Mouse (Mus musculus) embryonic facial prominence, embryonic 11.5 days (tissue): ENCODE measurements at regions not wholly inside any gene's neighbourhood (a gene's known extent, or its start where the extent isn't known, plus 50 kb on each side); places are given as distances from the start of the nearest gene placed in this dataset.
A peak's percentile ranks its signal among the peaks of the same experiment; 100 is the strongest.

Experiments used
- ATAC-seq: fragments of 200-750 bp; cut with Nextera tagmentation; replicated peaks from 2 replicates; pipeline ENCODE4 v1.8.0; 2017; ENCODE audit warnings: low read depth; ENCODE audit not compliant: insufficient number of reproducible peaks, low FRiP score, low TSS enrichment
- DNase-seq: peaks from one replicate; pipeline ENCODE4 v3.0.0-alpha.2; 2015; ENCODE audit warnings: low spot score
- H3K27ac ChIP-seq: fragments of 300-500 bp; sonication (generic); replicated peaks from 2 replicates; pipeline ENCODE4 v1.5.1; 2014; ENCODE audit warnings: mild to moderate bottlenecking, low read depth, low read length, control low read depth
- H3K27me3 ChIP-seq: fragments of 300-500 bp; sonication (generic); 2 replicates; pipeline ENCODE4 v1.6.1; 2014; ENCODE audit warnings: mild to moderate bottlenecking, low read length, moderate library complexity, mixed read lengths; ENCODE audit not compliant: control insufficient read depth, insufficient read depth
- H3K36me3 ChIP-seq: fragments of 300-500 bp; sonication (generic); replicated peaks from 2 replicates; pipeline ENCODE4 v1.6.1; 2014; ENCODE audit warnings: low read depth, mild to moderate bottlenecking, low read length, moderate library complexity, mixed read lengths; ENCODE audit not compliant: control insufficient read depth, insufficient read depth
- H3K4me1 ChIP-seq: fragments of 300-500 bp; sonication (generic); 2 replicates; pipeline ENCODE4 v1.6.1; 2014; ENCODE audit warnings: low read length, mixed read lengths; ENCODE audit not compliant: control insufficient read depth, insufficient read depth
- H3K4me2 ChIP-seq: fragments of 300-500 bp; sonication (generic); 2 replicates; pipeline ENCODE4 v1.6.1; 2014; ENCODE audit warnings: low read depth, mild to moderate bottlenecking, control low read depth, low read length, moderate library complexity
- H3K4me3 ChIP-seq: fragments of 300-500 bp; sonication (generic); 2 replicates; pipeline ENCODE4 v1.5.1; 2014; ENCODE audit warnings: low read depth, low read length, control low read depth
- H3K9ac ChIP-seq: fragments of 300-500 bp; sonication (generic); replicated peaks from 2 replicates; pipeline ENCODE4 v1.6.1; 2014; ENCODE audit warnings: mild to moderate bottlenecking, control low read depth, low read length
- H3K9me3 ChIP-seq: fragments of 300-500 bp; sonication (generic); replicated peaks from 2 replicates; pipeline ENCODE4 v1.6.1; 2016; ENCODE audit warnings: mild to moderate bottlenecking, low read length, inconsistent platforms, mixed read lengths; ENCODE audit not compliant: control insufficient read depth
- WGBS: fragments of 180-500 bp; shearing (Covaris S2); extraction: QIAGEN DNeasy Blood & Tissue Kit; methylation state at CpG from one replicate; pipeline ENCODE4 v1.1.7; 2014; 5-methylcytosine and 5-hydroxymethylcytosine counted together

DNA sequence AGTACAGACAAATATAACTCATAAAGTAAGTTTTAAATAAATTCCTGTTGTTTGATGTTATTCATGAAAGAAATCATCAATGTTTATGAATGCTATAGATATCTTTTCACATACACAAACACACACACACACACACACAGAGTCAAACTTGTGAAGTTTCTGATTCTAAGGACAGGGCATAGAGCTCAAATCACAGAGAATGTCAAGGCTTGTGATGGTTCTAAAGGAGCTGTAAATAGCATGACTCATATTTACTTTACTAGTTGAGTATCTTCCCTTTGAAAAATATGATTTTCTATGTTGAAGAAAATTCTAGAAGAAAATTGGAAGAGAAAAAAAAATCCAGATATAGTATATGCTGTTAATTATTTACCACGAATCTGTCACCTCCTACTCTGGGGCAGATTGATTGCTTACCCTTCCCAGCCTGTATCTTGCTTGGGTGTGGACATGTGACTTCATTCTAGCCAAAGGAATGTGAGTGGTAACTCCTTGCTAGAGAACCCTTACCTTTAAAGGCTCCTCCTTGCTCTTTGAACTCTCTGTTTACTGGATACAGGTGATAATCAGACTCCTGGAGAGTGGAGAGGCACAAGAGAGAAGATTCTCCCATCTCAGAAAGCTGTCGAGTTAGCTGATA lies 259.0 kb downstream of the Gpd2 start:
- no peak for ATAC-seq
- H3K27ac ChIP-seq: no peak overlapping the region
- 70% methylated on average over 2 of the region's 2 CpGs for WGBS
- no peak overlapping the region for H3K9ac ChIP-seq
- H3K27me3 ChIP-seq: no peaks in the 10 kb centered on the region
- no peaks in the 10 kb centered on the region for H3K36me3 ChIP-seq
- no peak overlapping the region for H3K4me2 ChIP-seq
- no peak for DNase-seq
- no peaks in the 10 kb centered on the region for H3K9me3 ChIP-seq
- no peaks in the 10 kb centered on the region for H3K4me1 ChIP-seq
- H3K4me3 ChIP-seq: no peak overlapping the region

DNA sequence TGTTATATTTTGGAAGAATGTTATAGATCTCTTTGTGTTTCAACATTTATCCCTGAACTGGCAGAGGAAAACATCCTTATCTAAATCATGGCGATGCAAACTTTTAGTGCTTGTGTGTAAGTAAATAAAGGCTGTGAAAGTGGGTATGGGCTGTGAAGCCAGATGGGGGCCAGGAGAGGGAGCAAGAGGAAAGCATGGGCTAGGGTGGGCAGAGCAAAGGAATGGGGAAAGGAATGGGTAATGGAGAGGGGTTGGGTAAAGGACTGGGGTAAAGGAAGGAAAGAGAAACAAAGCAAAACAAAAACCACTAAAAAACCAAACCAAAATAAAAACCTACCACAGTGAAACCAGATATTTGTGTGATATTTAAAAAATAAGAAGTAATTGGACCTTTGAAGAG lies 260.5 kb downstream of the Gpd2 start:
- no peak for DNase-seq
- Histone ChIP-seq H3K9ac (no peak overlapping the region), H3K4me1 (no peaks in the 10 kb centered on the region), H3K4me3 (no peak overlapping the region), H3K27ac (no peak overlapping the region), H3K27me3 (no peaks in the 10 kb centered on the region), H3K4me2 (no peak overlapping the region), H3K9me3 (no peaks in the 10 kb centered on the region), H3K36me3 (no peaks in the 10 kb centered on the region)
- WGBS: 76% methylated on average over 1 of the region's 1 CpGs
- ATAC-seq: no peak

DNA sequence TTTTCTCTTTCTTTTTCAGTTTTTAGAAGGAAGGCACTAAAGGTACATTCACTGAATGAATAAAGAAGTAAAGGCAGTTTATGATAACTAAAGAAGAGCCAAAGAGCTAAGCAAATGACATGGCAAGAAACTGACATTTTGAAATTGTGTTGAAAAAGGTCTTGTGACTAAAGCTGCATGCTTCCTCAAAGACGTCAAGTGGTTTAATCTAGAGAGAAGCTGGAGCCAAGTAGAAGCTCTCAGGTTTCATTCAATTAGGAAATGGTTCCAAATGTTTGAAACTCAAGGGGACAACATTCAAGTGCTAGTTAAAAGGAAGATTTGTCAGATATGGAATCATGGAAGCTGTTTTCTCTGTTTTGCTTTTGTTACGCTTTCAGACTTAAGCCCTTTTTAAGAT lies 267.2 kb downstream of the Gpd2 start:
- 37% methylated on average over 2 of the region's 2 CpGs for WGBS
- H3K9ac ChIP-seq: no peak overlapping the region
- H3K9me3 ChIP-seq: no peaks in the 10 kb centered on the region
- ATAC-seq: no peak
- H3K27me3 ChIP-seq: no peaks in the 10 kb centered on the region
- H3K4me3 ChIP-seq: no peak overlapping the region
- H3K27ac ChIP-seq: no peak overlapping the region
- H3K4me2 ChIP-seq: no peak overlapping the region
- DNase-seq: peak; percentile 38
- no peaks in the 10 kb centered on the region for H3K4me1 ChIP-seq
- no peaks in the 10 kb centered on the region for H3K36me3 ChIP-seq

- no peak overlapping the region for H3K27ac ChIP-seq
These were observed 285.0 kb downstream of the Gpd2 start for GRCm38 (mm10) chr2:57522465-57522864.

GRCm38 (mm10) chr2:57522983-57523382 lies 285.5 kb downstream of the Gpd2 start:
- no peaks in the 10 kb centered on the region for H3K9me3 ChIP-seq
- no peaks in the 10 kb centered on the region for H3K36me3 ChIP-seq
- H3K4me1 ChIP-seq: no peaks in the 10 kb centered on the region
- H3K4me2 ChIP-seq: no peak overlapping the region
- DNase-seq (no peak), ATAC-seq (no peak)
- H3K27ac ChIP-seq: no peak overlapping the region
- H3K27me3 ChIP-seq: no peaks in the 10 kb centered on the region
- WGBS: 71% methylated on average over 8 of the region's 8 CpGs
- H3K4me3 ChIP-seq: no peak overlapping the region
- no peak overlapping the region for H3K9ac ChIP-seq

More at GRCm38 (mm10) chr2:57522465-57522864, 285.0 kb downstream of the Gpd2 start:
- Histone ChIP-seq H3K4me2 (no peak overlapping the region), H3K4me3 (no peak overlapping the region), H3K9me3 (no peaks in the 10 kb centered on the region), H3K27me3 (no peaks in the 10 kb centered on the region), H3K9ac (no peak overlapping the region), H3K4me1 (no peaks in the 10 kb centered on the region), H3K36me3 (no peaks in the 10 kb centered on the region)
- ATAC-seq (no peak), DNase-seq (no peak)
- 85% methylated on average over 3 of the region's 3 CpGs for WGBS

GRCm38 (mm10) chr2:57527966-57528365 lies 290.5 kb downstream of the Gpd2 start:
- WGBS: 49% methylated on average over 2 of the region's 2 CpGs
- H3K27ac ChIP-seq: no peak overlapping the region
- ATAC-seq (no peak), DNase-seq (no peak)
- H3K36me3 ChIP-seq: no peaks in the 10 kb centered on the region
- no peaks in the 10 kb centered on the region for H3K9me3 ChIP-seq
- no peaks in the 10 kb centered on the region for H3K27me3 ChIP-seq
- no peaks in the 10 kb centered on the region for H3K4me1 ChIP-seq
- no peak overlapping the region for H3K4me2 ChIP-seq
- no peak overlapping the region for H3K4me3 ChIP-seq
- H3K9ac ChIP-seq: no peak overlapping the region

GRCm38 (mm10) chr2:57539842-57540241 lies 302.4 kb downstream of the Gpd2 start:
- H3K4me3 ChIP-seq: no peak overlapping the region
- no peak overlapping the region for H3K4me2 ChIP-seq
- WGBS: 88% methylated on average over 3 of the region's 3 CpGs
- no peak overlapping the region for H3K27ac ChIP-seq
- ATAC-seq (no peak), DNase-seq (no peak)
- H3K36me3 ChIP-seq: no peaks in the 10 kb centered on the region
- no peaks in the 10 kb centered on the region for H3K4me1 ChIP-seq
- no peaks in the 10 kb centered on the region for H3K27me3 ChIP-seq
- no peaks in the 10 kb centered on the region for H3K9me3 ChIP-seq
- no peak overlapping the region for H3K9ac ChIP-seq

DNA sequence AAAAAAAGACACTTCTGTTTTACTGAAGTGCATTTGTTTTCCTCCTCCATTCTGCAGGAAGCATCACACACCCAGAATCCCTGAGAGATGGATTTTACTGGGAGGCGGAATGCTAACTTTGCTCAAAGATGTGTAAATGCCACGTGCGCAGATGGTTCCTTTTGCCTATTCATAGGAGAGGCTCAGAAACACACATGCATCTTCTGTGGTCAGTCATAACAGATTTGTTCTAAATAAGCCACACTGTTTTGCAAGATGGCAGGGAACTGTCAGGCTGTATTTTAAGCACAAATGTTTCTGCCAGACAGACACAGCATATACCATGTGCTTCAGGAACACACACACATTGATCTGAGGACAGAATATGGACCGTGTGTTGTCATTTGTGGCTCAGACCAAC lies 327.8 kb downstream of the Gpd2 start:
- H3K27me3 ChIP-seq: no peaks in the 10 kb centered on the region
- no peak overlapping the region for H3K9ac ChIP-seq
- WGBS: 87% methylated on average over 4 of the region's 4 CpGs
- no peak for DNase-seq
- no peak for ATAC-seq
- no peak overlapping the region for H3K27ac ChIP-seq
- no peaks in the 10 kb centered on the region for H3K4me1 ChIP-seq
- no peaks in the 10 kb centered on the region for H3K9me3 ChIP-seq
- no peak overlapping the region for H3K4me3 ChIP-seq
- no peaks in the 10 kb centered on the region for H3K36me3 ChIP-seq
- no peak overlapping the region for H3K4me2 ChIP-seq
